Mouse (Mus musculus): ENCODE measurements around the gene Tmed2. TPM values are rescaled to one million over a fixed set of nuclear protein-coding genes. Genes with fewer than 3 reads are reported as not detected.
"Not testable (repeated sequence)": the region's sequence is repeated elsewhere in the genome, so short reads cannot be mapped to it uniquely, and the experiment has no call there.

Tmed2 gene
- 10 to 100 TPM; 95.4 to 98.9 TPM for total RNA-seq (2021)
- long read RNA-seq, experiment 1, transcript Tmed2-201 (4 exons, 2,074 nt): major isoform, 192 of 199 reads
- long read RNA-seq, experiment 1, partial matches to known transcripts: 4 of 199 reads
- long read RNA-seq, experiment 1, other reads (novel, unspliced or antisense): 3 of 199 reads
- long read RNA-seq, experiment 2, transcript Tmed2-201 (4 exons, 2,074 nt): major isoform, 106 of 111 reads
- long read RNA-seq, experiment 2, partial matches to known transcripts: 2 of 111 reads
- long read RNA-seq, experiment 2, other reads (novel, unspliced or antisense): 3 of 111 reads

DNA sequence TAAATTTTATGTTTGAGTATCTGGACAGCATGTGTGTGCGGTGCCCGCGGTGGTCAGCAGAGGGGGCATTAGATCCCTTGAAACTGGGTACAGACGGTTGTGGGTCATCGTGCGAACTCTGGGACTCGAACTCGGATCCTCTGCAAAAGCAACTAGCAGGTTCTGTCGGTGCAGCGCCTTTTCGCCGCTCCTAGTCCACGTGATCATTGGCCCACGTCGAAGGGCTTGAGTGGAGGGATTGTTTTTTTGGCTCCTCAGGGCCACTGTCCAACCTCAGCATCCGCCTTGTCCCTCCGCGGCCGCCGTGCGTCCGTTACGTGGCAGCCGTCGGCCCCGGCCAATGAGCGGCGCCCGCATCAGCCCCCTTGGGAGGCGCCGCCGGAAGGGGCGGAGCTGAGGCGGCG is at the start of gene Tmed2:
Tmed2 (plus strand) TSS at position 313 of the 404 bp plus-strand sequence.
- peak within 1 kb of the TSS; percentile 56 for H3K27ac ChIP-seq
- intact Hi-C loops (cut with DNase I): no loop called here
- peak; percentile 42 for TF ChIP-seq CTCF (IDR thresholded peaks at IDR 0.05)

DNA sequence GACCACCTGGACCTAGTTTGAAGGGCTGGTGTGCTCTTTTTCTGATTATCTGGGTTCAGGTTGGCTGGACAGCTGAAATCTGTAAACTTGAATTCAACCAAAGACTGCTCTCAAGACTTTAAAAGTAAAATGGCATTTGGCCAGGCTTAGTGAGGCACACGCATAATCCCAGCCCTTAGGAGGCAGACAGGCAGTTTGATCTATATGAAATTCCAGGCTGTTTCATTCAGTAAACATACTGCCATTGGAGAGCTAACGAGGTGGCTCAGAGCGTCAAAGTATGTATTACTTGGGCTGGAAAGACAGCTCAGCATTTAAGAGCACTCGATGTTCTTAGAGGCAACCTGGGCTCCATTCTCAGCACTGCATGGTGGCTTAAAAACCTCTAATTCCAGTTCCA is 48.8 kb upstream of the Tmed2 start:
- no peak for TF ChIP-seq CTCF (IDR thresholded peaks at IDR 0.05)
- H3K27ac ChIP-seq: no peak overlapping the region; the same call in 1 of the 2 replicates
- intact Hi-C loops (cut with DNase I): no loop called here
- no peak for DNase-seq (ENCODE audit: extremely low spot score in 1 of 2, low spot score in 2 of 2)
- H3K4me3 ChIP-seq: no peak overlapping the region

More for the DNA sequence above, at the start of gene Tmed2:
- peak; percentile 97 to 98 for DNase-seq (ENCODE audit: extremely low spot score in 1 of 2, low spot score in 2 of 2)
- H3K4me3 ChIP-seq: peak within 1 kb of the TSS; percentile 82

GRCm38 (mm10) chr5:124492618-124493017 is 47.9 kb upstream of the Tmed2 start:
- H3K4me3 ChIP-seq: no peak overlapping the region
- no peak for TF ChIP-seq CTCF (IDR thresholded peaks at IDR 0.05)
- intact Hi-C loops (cut with DNase I): no loop called here
- DNase-seq (ENCODE audit: extremely low spot score in 1 of 2, low spot score in 2 of 2): no peak
- H3K27ac ChIP-seq: no peak overlapping the region; the same call in 1 of the 2 replicates

GRCm38 (mm10) chr5:124493455-124493854 is 47.0 kb upstream of the Tmed2 start:
- H3K4me3 ChIP-seq: no peak overlapping the region
- no peak for DNase-seq (ENCODE audit: extremely low spot score in 1 of 2, low spot score in 2 of 2)
- intact Hi-C loops (cut with DNase I): no loop called here
- no peak overlapping the region for H3K27ac ChIP-seq
- no peak for TF ChIP-seq CTCF (IDR thresholded peaks at IDR 0.05)

- intact Hi-C loops (cut with DNase I): no loop called here
- peak overlapping the region; percentile 75 for H3K27ac ChIP-seq
- no peak overlapping the region for H3K4me3 ChIP-seq
- DNase-seq (ENCODE audit: extremely low spot score in 1 of 2, low spot score in 2 of 2): no peak
- TF ChIP-seq CTCF (IDR thresholded peaks at IDR 0.05): no peak
Observed at GRCm38 (mm10) chr5:124495547-124495946, 44.9 kb upstream of the Tmed2 start.

GRCm38 (mm10) chr5:124496614-124497514 is 43.6 kb upstream of the Tmed2 start:
- Histone ChIP-seq H3K4me3 (no peak overlapping the region), H3K27ac (peak overlapping the region; percentile 86)
- no peak for TF ChIP-seq CTCF (IDR thresholded peaks at IDR 0.05)
- no peak for DNase-seq (ENCODE audit: extremely low spot score in 1 of 2, low spot score in 2 of 2)
- intact Hi-C loops (cut with DNase I): no loop called here

GRCm38 (mm10) chr5:124498221-124498876 is 42.1 kb upstream of the Tmed2 start:
- no peak for DNase-seq (ENCODE audit: extremely low spot score in 1 of 2, low spot score in 2 of 2)
- TF ChIP-seq CTCF (IDR thresholded peaks at IDR 0.05): no peak
- Histone ChIP-seq H3K27ac (peak overlapping the region; percentile 86), H3K4me3 (no peak overlapping the region)
- intact Hi-C loops (cut with DNase I): no loop called here

- intact Hi-C loops (cut with DNase I): no loop called here
- Histone ChIP-seq H3K27ac (peak overlapping the region; percentile 86), H3K4me3 (no peak overlapping the region)
- TF ChIP-seq CTCF (IDR thresholded peaks at IDR 0.05): no peak
- no peak for DNase-seq (ENCODE audit: extremely low spot score in 1 of 2, low spot score in 2 of 2)
Observed at GRCm38 (mm10) chr5:124499001-124499400, 41.5 kb upstream of the Tmed2 start.

DNA sequence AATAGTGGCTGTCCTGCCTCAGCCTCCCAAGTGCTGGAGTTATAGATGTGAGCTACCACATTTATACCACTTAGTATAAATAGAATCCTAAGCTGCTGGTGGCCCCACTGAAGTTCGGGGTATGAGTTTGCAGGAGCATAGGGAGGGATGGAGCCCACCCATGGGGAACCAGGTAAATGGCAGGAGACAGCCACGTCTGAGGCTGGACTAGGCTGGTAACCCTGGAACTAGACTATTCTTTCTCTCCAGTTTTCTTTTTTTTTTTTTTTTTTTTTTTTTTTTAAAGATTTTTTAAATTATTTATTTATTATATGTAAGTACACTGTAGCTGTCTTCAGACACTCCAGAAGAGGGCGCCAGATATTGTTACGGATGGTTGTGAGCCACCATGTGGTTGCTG is 40.5 kb upstream of the Tmed2 start:
- peak overlapping the region; percentile 86 for H3K27ac ChIP-seq
- intact Hi-C loops (cut with DNase I); H3K4me3 ChIP-seq; DNase-seq (ENCODE audit: extremely low spot score in 1 of 2, low spot score in 2 of 2): not testable (repeated sequence)

- no peak for TF ChIP-seq CTCF (IDR thresholded peaks at IDR 0.05)
- intact Hi-C loops (cut with DNase I): no loop called here
- DNase-seq (ENCODE audit: extremely low spot score in 1 of 2, low spot score in 2 of 2): peak in 1 of 2 experiments; percentile 69
- Histone ChIP-seq H3K4me3 (no peak overlapping the region), H3K27ac (peak overlapping the region; percentile 88)
Observed at GRCm38 (mm10) chr5:124500573-124500972, 39.9 kb upstream of the Tmed2 start.

GRCm38 (mm10) chr5:124501541-124501940 is 39.0 kb upstream of the Tmed2 start:
- intact Hi-C loops (cut with DNase I): no loop called here
- no peak for DNase-seq (ENCODE audit: extremely low spot score in 1 of 2, low spot score in 2 of 2)
- Histone ChIP-seq H3K27ac (peak overlapping the region; percentile 88), H3K4me3 (no peak overlapping the region)
- TF ChIP-seq CTCF (IDR thresholded peaks at IDR 0.05): no peak

GRCm38 (mm10) chr5:124503742-124504141 is 36.8 kb upstream of the Tmed2 start:
- peak; percentile 83 to 93 for DNase-seq (ENCODE audit: extremely low spot score in 1 of 2, low spot score in 2 of 2)
- TF ChIP-seq CTCF (IDR thresholded peaks at IDR 0.05): no peak; the same call in 1 of the 2 replicates
- Histone ChIP-seq H3K4me3 (no peak overlapping the region), H3K27ac (peak overlapping the region; percentile 93)
- intact Hi-C loops (cut with DNase I): loop anchor here (1.0 to 2.0 kb wide), 2 partner anchors 15 to 33 kb away; no protein-coding TSS in a partner anchor
